ENCODE assay signal across 10 mouse cellular contexts in the genomic region with DNA sequence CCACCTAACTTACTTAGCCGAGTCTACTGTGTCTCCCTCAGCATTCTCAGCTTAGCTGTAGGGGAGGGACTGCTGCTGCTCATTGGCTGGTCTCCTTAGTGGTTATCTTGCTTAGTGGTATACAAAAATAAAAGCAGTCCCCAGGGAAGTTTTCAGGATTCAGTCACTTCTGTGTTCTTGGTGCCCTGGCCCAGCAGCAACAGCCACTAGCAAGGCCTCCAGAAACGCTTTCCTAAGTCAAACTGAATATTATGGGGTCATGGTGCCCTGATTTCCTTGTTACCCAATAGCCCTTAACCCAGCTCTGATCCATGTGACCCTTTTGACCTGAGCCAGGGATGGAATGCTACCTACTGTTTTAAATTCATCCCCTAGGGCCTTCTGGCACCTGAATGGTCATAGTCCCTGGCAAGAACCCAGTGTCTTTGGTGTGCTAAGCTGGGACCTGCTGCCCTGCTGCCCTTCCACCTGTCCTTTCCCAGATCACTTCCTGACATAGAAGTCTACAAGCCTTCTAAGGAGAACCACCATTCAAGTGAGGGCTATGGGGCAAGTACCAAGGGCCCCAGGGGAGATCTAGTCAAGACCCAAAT. TPM values are rescaled to one million over a fixed set of nuclear protein-coding genes. Genes with fewer than 3 reads are reported as not detected.
DNase-seq lines count a peak whose midpoint lies in the region; ATAC-seq and TF ChIP-seq lines count a peak whose summit lies in the region.
"Had no signal": no experiment of that assay in that cellular context is flagged by ENCODE, and none has a peak within 500 bp of the region (broad histone marks: within the 10 kb centered on the region; RNA-seq: fewer than 3 reads in every experiment).

No protein-coding gene starts in this region.

- peak overlapping the region; percentile 81 for H3K27ac ChIP-seq in gastrocnemius, adult 2 months
- H3K27ac ChIP-seq in stomach, embryonic 16.5 days (ENCODE audit: low read length), result peak overlapping the region; percentile 98
- H3K27ac ChIP-seq: forebrain, embryonic 12.5 days had no signal

- TF ChIP-seq CTCF in gastrocnemius, adult 2 months (IDR thresholded peaks at IDR 0.05), result no peak

- 72% methylated on average over 2 of the region's 2 CpGs for WGBS in stomach, embryonic 16.5 days

- no peaks in the 10 kb centered on the region for H3K9me3 ChIP-seq in megakaryocyte, embryonic 14.5 days
- no peaks in the 10 kb centered on the region for H3K9me3 ChIP-seq in stomach, embryonic 16.5 days (replicated peaks; ENCODE audit: control insufficient read depth, low read length)
- H3K9me3 ChIP-seq: forebrain, embryonic 12.5 days had no signal

- no peak overlapping the region for H3K4me3 ChIP-seq in gastrocnemius, adult 2 months
- H3K4me3 ChIP-seq in megakaryocyte, embryonic 14.5 days (replicated peaks), result peak overlapping the region; percentile 38
- no peak overlapping the region for H3K4me3 ChIP-seq in stomach, embryonic 16.5 days (replicated peaks; ENCODE audit: low read length)
- H3K4me3 ChIP-seq: forebrain, embryonic 12.5 days; myocyte had no signal

- no peak for DNase-seq in gastrocnemius, adult 2 months
- no peak for DNase-seq in gastrocnemius, postnatal 10 days
- DNase-seq in kidney, adult 8-10 months, result peak; percentile 75 to 90
- DNase-seq in left cerebral cortex, postnatal 4 days, result no peak
- DNase-seq in lung, postnatal 10 days, result no peak

- ATAC-seq in megakaryocyte, adult 5-6 weeks (ENCODE audit: poor library complexity, severe bottlenecking), result no peak
- no peak for ATAC-seq in stomach, embryonic 16.5 days (ENCODE audit: insufficient read depth, low FRiP score)

- peaks cover 100% of the 10 kb centered on the region for H3K4me1 ChIP-seq in megakaryocyte, embryonic 14.5 days
- H3K4me1 ChIP-seq in stomach, embryonic 16.5 days (ENCODE audit: control insufficient read depth, insufficient read depth, low read length), result peaks cover 74% of the 10 kb centered on the region

- H3K36me3 ChIP-seq in megakaryocyte, embryonic 14.5 days (replicated peaks; ENCODE audit: low read length), result peaks cover 18% of the 10 kb centered on the region
- no peaks in the 10 kb centered on the region for H3K36me3 ChIP-seq in stomach, embryonic 16.5 days (ENCODE audit: control insufficient read depth, insufficient read depth, low read length)
- H3K36me3 ChIP-seq: forebrain, embryonic 12.5 days had no signal

- H3K27me3 ChIP-seq in megakaryocyte, embryonic 14.5 days (replicated peaks), result no peaks in the 10 kb centered on the region
- H3K27me3 ChIP-seq in stomach, embryonic 16.5 days (ENCODE audit: control insufficient read depth, insufficient read depth, low read length), result no peaks in the 10 kb centered on the region
- H3K27me3 ChIP-seq: forebrain, embryonic 12.5 days had no signal

- intact Hi-C loops in gastrocnemius, adult 2 months (cut with DNase I), result loop anchor here (2.0 kb wide), 1 partner anchor 29 kb away; no protein-coding TSS in a partner anchor
- intact Hi-C loops in left cerebral cortex, postnatal 4 days (cut with DNase I), result no loop called here

- peak overlapping the region; percentile 46 for H3K9ac ChIP-seq in stomach, embryonic 16.5 days (ENCODE audit: low read length)
- H3K9ac ChIP-seq: forebrain, embryonic 12.5 days had no signal

- H3K4me2 ChIP-seq in stomach, embryonic 16.5 days (ENCODE audit: low read depth, low read length), result 0 out of 2 replicates have a peak overlapping the region, but pooled peaks have one; percentile 3
- H3K4me2 ChIP-seq: forebrain, embryonic 12.5 days had no signal

RNA-seq across cellular contexts. Expression of a gene that starts 31.8 kb away (rescaled TPM):
- total RNA-seq in gastrocnemius, adult 2 months (2021), result 10 to 100 TPM; 36.9 to 37.1 TPM
- total RNA-seq in gastrocnemius, postnatal 10 days (2021), result 10 to 100 TPM; 38.2 to 45.8 TPM
- 179 and 300 TPM in 2 replicates for polyA plus RNA-seq in megakaryocyte, embryonic 14.5 days (2012; ENCODE audit: insufficient read depth, low replicate concordance)
- total RNA-seq in megakaryocyte, adult 5-6 weeks (2015), result 75.6 and 81.8 TPM in 2 replicates
- total RNA-seq in megakaryocyte, adult 5-6 weeks (2017), result 25.9 and 27.6 TPM in 2 replicates
- 41.2 and 42.7 TPM in 2 replicates for polyA plus RNA-seq in stomach, embryonic 16.5 days (2015; fragmentation: Nextera tagmentation; extraction: Ambion mirVana)
- 100 to 1,000 TPM in 1 of 2 experiments, 10 to 100 TPM in 1; 91.2 to 108 TPM for total RNA-seq in left cerebral cortex, postnatal 4 days (2021)

RNA-seq across cellular contexts. Expression of a gene that starts 42.7 kb away (rescaled TPM):
- total RNA-seq in gastrocnemius, adult 2 months (2021), result 1 to 10 TPM; 1.6 to 2.0 TPM
- 1 to 10 TPM; 8.2 to 9.1 TPM for total RNA-seq in gastrocnemius, postnatal 10 days (2021)
- 206 and 356 TPM in 2 replicates for polyA plus RNA-seq in megakaryocyte, embryonic 14.5 days (2012; ENCODE audit: insufficient read depth, low replicate concordance)
- total RNA-seq in megakaryocyte, adult 5-6 weeks (2015), result 0.45 TPM in 1 of 2 replicates, not detected in the other
- total RNA-seq in megakaryocyte, adult 5-6 weeks (2017), result 0.08 and 1.9 TPM in 2 replicates
- polyA plus RNA-seq in stomach, embryonic 16.5 days (2015; fragmentation: Nextera tagmentation; extraction: Ambion mirVana), result 5.4 and 9.7 TPM in 2 replicates
- 10 to 100 TPM; 29.7 to 30.4 TPM for total RNA-seq in left cerebral cortex, postnatal 4 days (2021)

Comparison
In these comparisons a context has a peak if more than half of its experiments do, and no peak if none do; other contexts are left out.
1. DNase-seq: peak in kidney, adult 8-10 months (2 of 2); none in gastrocnemius, adult 2 months (single experiment), gastrocnemius, postnatal 10 days (single experiment), left cerebral cortex, postnatal 4 days (single experiment) and lung, postnatal 10 days (single experiment).